Mouse (Mus musculus) ES-E14 (cell line): ENCODE data around the gene Orc5. TPM values are rescaled to one million over a fixed set of nuclear protein-coding genes. Genes with fewer than 3 reads are reported as not detected.

Experiments used
- DNase-seq: peaks from one replicate; pipeline ENCODE4 v3.0.0-alpha.2; 2013; ENCODE audit warnings: low read depth, low spot score
- H3K27ac ChIP-seq: 2 replicates; pipeline ENCODE4 v1.5.1; 2012; ENCODE audit warnings: low read depth, mild to moderate bottlenecking, low read length, moderate library complexity, mixed read lengths; ENCODE audit not compliant: poor library complexity, insufficient read depth, severe bottlenecking
- H3K36me3 ChIP-seq: 2 replicates; pipeline ENCODE4 v1.6.1; 2012; ENCODE audit warnings: mild to moderate bottlenecking, low read length, moderate library complexity, mixed read lengths; ENCODE audit not compliant: control insufficient read depth, poor library complexity, insufficient read depth, severe bottlenecking
- H3K4me1 ChIP-seq, 2 experiments: fragments of 150-350 bp in 1 of 2; sonication (generic) in 1 of 2; 2 replicates each; pipeline ENCODE4 v1.6.1; 2012; ENCODE audit warnings: low read length in 2 of 2, mild to moderate bottlenecking in 1 of 2, mixed read lengths in 1 of 2; ENCODE audit not compliant: control insufficient read depth in 2 of 2, insufficient read depth in 2 of 2, poor library complexity in 1 of 2
- H3K4me3 ChIP-seq, 2 experiments: fragments of 150-350 bp in 1 of 2; sonication (generic) in 1 of 2; 2 replicates each; pipeline ENCODE4 v1.5.1; 2012; ENCODE audit warnings: low read length in 2 of 2, low read depth in 1 of 2, mild to moderate bottlenecking in 1 of 2, mixed read lengths in 1 of 2; ENCODE audit not compliant: insufficient read depth in 1 of 2, poor library complexity in 1 of 2, severe bottlenecking in 1 of 2
- H3K9ac ChIP-seq: 2 replicates; pipeline ENCODE4 v1.6.1; 2012; ENCODE audit warnings: low read depth, mild to moderate bottlenecking, low read length, mixed read lengths; ENCODE audit not compliant: poor library complexity, insufficient read depth, severe bottlenecking
- H3K9me3 ChIP-seq: fragments of 150-350 bp; sonication (generic); 2 replicates; pipeline ENCODE4 v1.6.1; 2012; ENCODE audit warnings: low read depth, mild to moderate bottlenecking, low read length; ENCODE audit not compliant: control insufficient read depth, insufficient read depth
- CHD2 ChIP-seq: IDR thresholded peaks from 2 replicates; pipeline ENCODE4 v1.6.1; 2014; ENCODE audit warnings: mild to moderate bottlenecking, low read depth, low read length, inconsistent platforms
- HCFC1 ChIP-seq: IDR thresholded peaks from 2 replicates; pipeline ENCODE4 v1.6.1; 2012; ENCODE audit warnings: low read length, inconsistent platforms, borderline replicate concordance; ENCODE audit not compliant: insufficient read depth
- MAFK ChIP-seq: IDR thresholded peaks from 2 replicates; pipeline ENCODE4 v1.6.1; 2014; ENCODE audit warnings: mild to moderate bottlenecking, low read depth, low read length, inconsistent platforms; ENCODE audit not compliant: insufficient read depth
- ZC3H11A ChIP-seq: IDR thresholded peaks from 2 replicates; pipeline ENCODE4 v1.6.1; 2012; ENCODE audit warnings: low read depth, mild to moderate bottlenecking, inconsistent platforms, low read length, borderline replicate concordance
- ZNF384 ChIP-seq: IDR thresholded peaks from 2 replicates; pipeline ENCODE4 v1.6.1; 2012; ENCODE audit warnings: low read depth, low read length, inconsistent platforms
- in situ Hi-C, 2 experiments: fragments of 600-800 bp; cut with MboI; formaldehyde crosslinking; loops; one replicate each; pipeline ENCODE4 v1.15.1; 2025; ENCODE audit warnings: low sequenced_read_pairs in 2 of 2, inconsistent platforms in 1 of 2; ENCODE audit not compliant: unreplicated experiment in 2 of 2
- total RNA-seq: library from RNA; depleted of rRNA; stranded (reverse); fragments of 300-350 nt; gene quantifications from 2 replicates; pipeline ENCODE4 v1.2.3, GENCODE M21; 2012

The Orc5 gene
- total RNA-seq, 1 experiment = 88.6 TPM

GRCm38 (mm10) chr5:22556713-22557112 is 6.5 kb upstream of the Orc5 start:
- no peak overlapping the region for H3K4me3 ChIP-seq
- no peak for TF ChIP-seq CHD2
- TF ChIP-seq ZC3H11A = no peak
- TF ChIP-seq ZNF384 = no peak
- no peak for TF ChIP-seq MAFK
- TF ChIP-seq HCFC1 = no peak
- in situ Hi-C loops = no loop called here
- peaks cover 0 to 4% of the 10 kb centered on the region in 2 experiments; a peak in 1 of 4 replicates for H3K4me1 ChIP-seq
- H3K9ac ChIP-seq = no peak overlapping the region
- H3K36me3 ChIP-seq = peaks cover 2% of the 10 kb centered on the region; the same call in 1 of the 2 replicates
- no peak for DNase-seq
- H3K27ac ChIP-seq = no peak overlapping the region
- no peaks in the 10 kb centered on the region for H3K9me3 ChIP-seq

GRCm38 (mm10) chr5:22552233-22552765 is 2.1 kb upstream of the Orc5 start:
- H3K36me3 ChIP-seq = peaks cover 2% of the 10 kb centered on the region
- no peak overlapping the region for H3K9ac ChIP-seq
- no peaks in the 10 kb centered on the region for H3K9me3 ChIP-seq
- no peak for TF ChIP-seq ZNF384
- TF ChIP-seq MAFK = no peak
- TF ChIP-seq ZC3H11A = no peak
- no peak for TF ChIP-seq HCFC1
- peaks cover 2 to 5% of the 10 kb centered on the region in 2 experiments; a peak in 2 of 4 replicates for H3K4me1 ChIP-seq
- 0 out of 2 replicates have a peak overlapping the region, but pooled peaks have one; percentile 31 for H3K27ac ChIP-seq
- DNase-seq = no peak
- H3K4me3 ChIP-seq = no peak overlapping the region
- in situ Hi-C loops = no loop called here

DNA sequence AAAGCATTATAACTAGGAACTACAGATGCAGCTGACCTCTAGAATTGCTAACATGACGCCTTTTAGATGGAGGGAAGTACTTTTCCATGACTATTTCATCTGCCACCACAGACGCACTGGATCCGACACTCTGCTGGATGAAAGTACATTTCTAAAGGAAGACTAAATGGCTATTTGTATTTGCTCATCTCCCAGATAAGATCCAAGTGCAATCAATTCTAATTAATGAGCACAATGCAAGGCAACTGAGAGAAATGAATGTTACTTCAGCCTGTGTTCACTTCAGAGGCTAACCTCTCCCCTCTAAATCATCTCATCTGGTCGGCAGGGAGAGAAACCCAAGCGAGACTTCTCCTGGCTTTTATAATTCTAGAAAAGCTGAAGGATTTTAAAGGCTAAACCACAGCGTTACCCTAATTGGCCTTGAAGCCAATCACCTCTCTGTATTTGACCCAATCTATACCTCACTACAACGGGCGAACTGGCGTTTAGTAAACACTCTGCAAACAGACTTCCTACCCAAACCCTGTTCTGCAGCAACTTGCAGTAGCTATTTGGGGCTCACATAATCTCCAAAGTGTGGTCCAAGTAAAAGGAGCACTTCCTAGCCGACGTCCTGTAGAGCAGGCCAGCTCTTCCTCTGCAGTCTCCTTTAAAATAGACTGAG is 730 bp downstream of the Orc5 start:
- in situ Hi-C loops = loop anchor here in 1 of 2 experiments (25.0 kb wide), 1 partner anchor 787 kb away; no protein-coding TSS in a partner anchor
- H3K4me3 ChIP-seq = peak overlapping the region; percentile 80 to 88
- TF ChIP-seq HCFC1 (no peak), ZC3H11A (no peak), CHD2 (no peak), ZNF384 (no peak), MAFK (no peak)
- H3K9me3 ChIP-seq = no peaks in the 10 kb centered on the region
- H3K9ac ChIP-seq = peak overlapping the region; percentile 94
- peaks cover 2% of the 10 kb centered on the region in 2 experiments; a peak in 2 of 4 replicates for H3K4me1 ChIP-seq
- DNase-seq = no peak
- H3K27ac ChIP-seq = peak overlapping the region; percentile 68
- peaks cover 14% of the 10 kb centered on the region for H3K36me3 ChIP-seq

- no peak overlapping the region for H3K27ac ChIP-seq
- H3K4me1 ChIP-seq = peaks cover 2% of the 10 kb centered on the region in 2 experiments; a peak in 2 of 4 replicates
- peak overlapping the region; percentile 19 to 80; a peak in 3 of 4 replicates for H3K4me3 ChIP-seq
- H3K9me3 ChIP-seq = no peaks in the 10 kb centered on the region
- H3K36me3 ChIP-seq = peaks cover 17% of the 10 kb centered on the region
- H3K9ac ChIP-seq = peak overlapping the region; percentile 18; the same call in 1 of the 2 replicates
- TF ChIP-seq ZC3H11A (no peak), HCFC1 (no peak), MAFK (no peak), CHD2 (no peak), ZNF384 (no peak)
- DNase-seq = no peak
- in situ Hi-C loops = loop anchor here in 1 of 2 experiments (25.0 kb wide), 1 partner anchor 786 kb away; no protein-coding TSS in a partner anchor
These were observed 1.6 kb downstream of the Orc5 start for GRCm38 (mm10) chr5:22548556-22549161.
